Mouse (Mus musculus) heart, embryonic 11.5 days (tissue): ENCODE measurements at regions not wholly inside any gene's neighbourhood (a gene's known extent, or its start where the extent isn't known, plus 50 kb on each side); places are given as distances from the start of the nearest gene placed in this dataset.

Source experiments
- ATAC-seq: fragments of 200-750 bp; cut with Nextera tagmentation; replicated peaks from 2 replicates; pipeline ENCODE4 v1.8.0; 2017; ENCODE audit warnings: moderate library complexity; ENCODE audit not compliant: insufficient number of reproducible peaks, low FRiP score, low TSS enrichment
- H3K27ac ChIP-seq: fragments of 300-500 bp; sonication (generic); 2 replicates; pipeline ENCODE4 v1.5.1; 2014; ENCODE audit warnings: mild to moderate bottlenecking, low read depth, low read length
- H3K27me3 ChIP-seq: fragments of 300-500 bp; sonication (generic); 2 replicates; pipeline ENCODE4 v1.6.1; 2014; ENCODE audit warnings: mild to moderate bottlenecking, low read length, mixed read lengths; ENCODE audit not compliant: control insufficient read depth, insufficient read depth
- H3K36me3 ChIP-seq: fragments of 300-500 bp; sonication (generic); 2 replicates; pipeline ENCODE4 v1.6.1; 2014; ENCODE audit warnings: mild to moderate bottlenecking, low read length, moderate library complexity, mixed read lengths; ENCODE audit not compliant: control insufficient read depth, insufficient read depth
- H3K4me1 ChIP-seq: fragments of 300-500 bp; sonication (generic); 2 replicates; pipeline ENCODE4 v1.6.1; 2014; ENCODE audit warnings: low read length; ENCODE audit not compliant: control insufficient read depth, insufficient read depth
- H3K4me2 ChIP-seq: fragments of 300-500 bp; sonication (generic); 2 replicates; pipeline ENCODE4 v1.6.1; 2014; ENCODE audit warnings: mild to moderate bottlenecking, moderate library complexity
- H3K4me3 ChIP-seq: fragments of 300-500 bp; sonication (generic); 2 replicates; pipeline ENCODE4 v1.5.1; 2014; ENCODE audit warnings: low read depth, low read length
- H3K9ac ChIP-seq: fragments of 300-500 bp; sonication (generic); 2 replicates; pipeline ENCODE4 v1.6.1; 2014; ENCODE audit warnings: mild to moderate bottlenecking, low read depth, low read length, moderate library complexity
- H3K9me3 ChIP-seq: fragments of 300-500 bp; sonication (generic); replicated peaks from 2 replicates; pipeline ENCODE4 v1.6.1; 2016; ENCODE audit warnings: low read length; ENCODE audit not compliant: control insufficient read depth
- WGBS: fragments of 180-500 bp; shearing (Covaris S2); extraction: QIAGEN DNeasy Blood & Tissue Kit; methylation state at CpG from one replicate; pipeline ENCODE4 v1.1.7; 2014; ENCODE audit not compliant: insufficient replicate concordance; 5-methylcytosine and 5-hydroxymethylcytosine counted together

DNA sequence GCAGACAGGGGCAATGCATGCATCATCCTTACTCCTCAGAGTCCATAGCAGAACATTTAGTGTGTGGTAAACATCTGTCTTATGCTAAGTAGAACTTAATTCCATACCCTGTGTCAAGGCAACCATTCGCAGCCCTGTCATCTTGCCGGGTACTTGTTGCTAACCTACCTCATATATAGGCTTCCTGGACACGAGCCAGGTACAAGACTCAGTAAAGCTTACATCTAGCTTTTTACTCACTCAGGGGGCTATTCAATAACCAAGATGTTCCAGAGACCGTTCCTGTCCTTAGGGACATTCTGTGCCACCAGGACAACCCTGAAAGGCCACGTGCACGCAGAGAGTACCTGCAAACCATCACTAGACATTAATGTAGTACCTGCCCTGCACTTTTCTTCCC lies 74.8 kb upstream of the Srd5a3 start:
- Histone ChIP-seq H3K27me3 (no peaks in the 10 kb centered on the region), H3K4me3 (no peak overlapping the region), H3K4me1 (peaks cover 40% of the 10 kb centered on the region), H3K4me2 (no peak overlapping the region), H3K36me3 (no peaks in the 10 kb centered on the region), H3K27ac (no peak overlapping the region), H3K9me3 (no peaks in the 10 kb centered on the region), H3K9ac (no peak overlapping the region)
- ATAC-seq: no peak
- WGBS: 51% methylated on average over 6 of the region's 6 CpGs

DNA sequence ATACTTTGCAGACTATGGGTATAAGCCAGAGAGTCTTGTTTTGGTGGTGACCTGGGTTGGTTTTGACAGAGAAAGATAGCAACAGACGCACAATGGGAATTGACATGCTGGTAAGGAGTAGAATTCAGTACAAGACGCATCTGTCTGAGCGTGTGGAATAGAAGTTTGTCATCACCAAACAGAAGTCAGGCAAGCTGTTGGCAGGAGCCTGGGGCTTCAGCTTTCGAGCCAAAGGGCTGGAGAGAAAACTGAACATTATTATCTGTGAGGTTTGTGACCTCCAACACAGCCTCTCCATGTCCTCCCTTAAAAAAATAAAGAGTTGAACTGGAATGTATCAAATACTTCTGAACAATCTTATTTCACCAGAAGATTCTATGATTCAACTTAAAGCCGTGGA lies 75.4 kb upstream of the Srd5a3 start:
- peaks cover 40% of the 10 kb centered on the region for H3K4me1 ChIP-seq
- no peak overlapping the region for H3K27ac ChIP-seq
- H3K36me3 ChIP-seq: no peaks in the 10 kb centered on the region
- no peak for ATAC-seq
- no peaks in the 10 kb centered on the region for H3K9me3 ChIP-seq
- no peak overlapping the region for H3K4me2 ChIP-seq
- H3K27me3 ChIP-seq: no peaks in the 10 kb centered on the region
- 37% methylated on average over 5 of the region's 5 CpGs for WGBS
- no peak overlapping the region for H3K9ac ChIP-seq
- H3K4me3 ChIP-seq: no peak overlapping the region

GRCm38 (mm10) chr5:76063473-76063872 lies 76.6 kb upstream of the Srd5a3 start:
- peak overlapping the region; percentile 62 for H3K27ac ChIP-seq
- no peaks in the 10 kb centered on the region for H3K27me3 ChIP-seq
- H3K4me2 ChIP-seq: no peak overlapping the region
- no peak overlapping the region for H3K9ac ChIP-seq
- WGBS: 18% methylated on average over 6 of the region's 6 CpGs
- peak; percentile 85 for ATAC-seq
- H3K4me1 ChIP-seq: peaks cover 40% of the 10 kb centered on the region
- H3K4me3 ChIP-seq: no peak overlapping the region
- H3K36me3 ChIP-seq: no peaks in the 10 kb centered on the region
- H3K9me3 ChIP-seq: no peaks in the 10 kb centered on the region

DNA sequence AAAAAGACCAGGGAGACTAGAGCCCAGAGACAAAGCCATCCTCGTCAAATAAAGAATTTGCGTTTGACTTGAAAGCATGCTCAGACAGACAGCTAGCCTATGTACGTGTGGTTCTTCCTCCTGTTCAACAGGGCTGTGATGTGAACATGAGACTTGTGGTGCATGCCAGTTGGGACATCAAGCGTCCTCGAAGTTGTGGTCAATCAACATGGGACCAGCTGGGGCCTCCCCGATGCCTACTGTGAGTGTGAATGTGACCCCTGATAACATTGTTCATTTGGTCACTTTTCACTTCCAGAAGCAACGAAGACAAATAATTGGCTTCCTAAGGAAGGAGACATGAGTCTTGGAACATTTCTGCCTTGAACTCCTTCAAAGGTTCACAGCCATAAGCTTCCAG lies 79.8 kb upstream of the Kdr start:
- H3K9ac ChIP-seq: no peak overlapping the region
- H3K27ac ChIP-seq: no peak overlapping the region
- H3K27me3 ChIP-seq: no peaks in the 10 kb centered on the region
- H3K9me3 ChIP-seq: no peaks in the 10 kb centered on the region
- H3K4me1 ChIP-seq: no peaks in the 10 kb centered on the region
- H3K4me2 ChIP-seq: no peak overlapping the region
- H3K4me3 ChIP-seq: no peak overlapping the region
- WGBS: 52% methylated on average over 7 of the region's 7 CpGs
- no peak for ATAC-seq
- no peaks in the 10 kb centered on the region for H3K36me3 ChIP-seq

- Histone ChIP-seq H3K4me1 (no peaks in the 10 kb centered on the region), H3K4me3 (no peak overlapping the region), H3K9me3 (no peaks in the 10 kb centered on the region), H3K27ac (no peak overlapping the region), H3K36me3 (no peaks in the 10 kb centered on the region), H3K4me2 (no peak overlapping the region), H3K27me3 (no peaks in the 10 kb centered on the region), H3K9ac (no peak overlapping the region)
- 74% methylated on average over 2 of the region's 2 CpGs for WGBS
- ATAC-seq: no peak
Measured at GRCm38 (mm10) chr5:76055849-76056248, 77.6 kb upstream of the Kdr start.

DNA sequence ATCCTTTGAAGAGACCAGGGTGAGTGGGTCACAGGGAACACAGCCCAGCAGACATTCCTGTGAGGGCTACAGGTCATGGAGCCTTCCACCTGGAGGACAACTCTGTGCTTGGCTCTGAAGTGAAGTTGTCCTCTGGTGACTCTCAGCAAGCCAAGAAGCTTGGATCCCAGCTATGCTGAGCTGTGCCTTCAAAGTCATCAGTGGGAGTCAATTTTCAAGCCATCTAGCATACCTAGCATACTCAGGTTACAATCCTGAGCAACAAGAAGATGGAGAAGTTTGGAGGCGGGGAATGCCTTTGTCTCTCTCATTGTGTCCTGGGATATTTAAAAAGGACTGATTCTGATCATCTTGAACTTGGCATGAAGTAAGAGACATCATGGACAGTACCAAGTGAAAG lies 74.5 kb upstream of the Kdr start:
- H3K4me3 ChIP-seq: no peak overlapping the region
- H3K9ac ChIP-seq: no peak overlapping the region
- no peaks in the 10 kb centered on the region for H3K27me3 ChIP-seq
- H3K4me2 ChIP-seq: no peak overlapping the region
- H3K36me3 ChIP-seq: no peaks in the 10 kb centered on the region
- no peaks in the 10 kb centered on the region for H3K9me3 ChIP-seq
- no peak for ATAC-seq
- no peaks in the 10 kb centered on the region for H3K4me1 ChIP-seq
- WGBS: 77% methylated on average over 1 of the region's 1 CpGs
- H3K27ac ChIP-seq: no peak overlapping the region

DNA sequence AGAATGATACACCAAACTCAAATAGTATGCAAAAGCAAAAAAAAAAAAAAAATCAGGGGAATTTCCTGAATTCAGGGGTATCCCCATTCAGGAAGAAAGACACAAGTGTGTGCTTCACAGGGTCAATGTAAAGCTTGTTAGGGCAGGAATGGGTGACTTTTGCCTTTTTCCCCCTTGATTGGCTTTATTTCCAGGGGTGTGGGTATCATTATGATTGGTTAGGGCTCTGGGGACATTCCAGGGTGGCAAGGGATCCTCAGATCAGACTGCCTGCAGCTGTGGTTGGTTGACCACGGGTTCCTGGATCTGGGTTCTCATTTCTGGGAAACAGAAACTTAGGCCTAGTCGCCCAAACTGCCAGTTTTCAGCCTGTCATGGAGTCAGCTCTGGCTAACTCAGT lies 73.4 kb upstream of the Kdr start:
- no peak overlapping the region for H3K4me2 ChIP-seq
- H3K27me3 ChIP-seq: no peaks in the 10 kb centered on the region
- no peak overlapping the region for H3K27ac ChIP-seq
- H3K4me1 ChIP-seq: no peaks in the 10 kb centered on the region
- 71% methylated on average over 2 of the region's 2 CpGs for WGBS
- ATAC-seq: no peak
- no peak overlapping the region for H3K9ac ChIP-seq
- no peaks in the 10 kb centered on the region for H3K9me3 ChIP-seq
- no peak overlapping the region for H3K4me3 ChIP-seq
- H3K36me3 ChIP-seq: no peaks in the 10 kb centered on the region

- WGBS: 81% methylated on average over 9 of the region's 9 CpGs
- no peak overlapping the region for H3K4me2 ChIP-seq
- H3K27me3 ChIP-seq: no peaks in the 10 kb centered on the region
- ATAC-seq: no peak
- H3K9me3 ChIP-seq: no peaks in the 10 kb centered on the region
- no peaks in the 10 kb centered on the region for H3K36me3 ChIP-seq
- no peak overlapping the region for H3K9ac ChIP-seq
- H3K4me1 ChIP-seq: no peaks in the 10 kb centered on the region
- no peak overlapping the region for H3K4me3 ChIP-seq
- no peak overlapping the region for H3K27ac ChIP-seq
Measured at GRCm38 (mm10) chr5:76048103-76048874, 70.0 kb upstream of the Kdr start.
